Mouse (Mus musculus) liver, embryonic 14.5 days (tissue): Measurements from ENCODE around the gene Bmp6. TPM values are rescaled to one million over a fixed set of nuclear protein-coding genes. Genes with fewer than 3 reads are reported as not detected.

ENCODE experiments used
- ATAC-seq: fragments of 200-750 bp; cut with Nextera tagmentation; 2 replicates; pipeline ENCODE4 v1.8.0; 2017; ENCODE audit warnings: moderate number of reproducible peaks, mild to moderate bottlenecking, moderate library complexity; ENCODE audit not compliant: insufficient read depth
- DNase-seq, 3 experiments: peaks; one replicate each; pipeline ENCODE4 v3.0.0-alpha.2; 2012 to 2013; ENCODE audit warnings: low read depth in 3 of 3, low spot score in 3 of 3
- H3K27ac ChIP-seq: fragments of 300-500 bp; sonication (generic); 2 replicates; pipeline ENCODE4 v1.5.1; 2014; ENCODE audit warnings: moderate library complexity, mild to moderate bottlenecking, control low read depth, inconsistent platforms
- H3K27me3 ChIP-seq: fragments of 300-500 bp; sonication (generic); 2 replicates; pipeline ENCODE4 v1.6.1; 2014; ENCODE audit warnings: mild to moderate bottlenecking, low read length, moderate library complexity; ENCODE audit not compliant: control insufficient read depth, insufficient read depth
- H3K36me3 ChIP-seq: fragments of 300-500 bp; sonication (generic); replicated peaks from 2 replicates; pipeline ENCODE4 v1.6.1; 2014; ENCODE audit warnings: low read depth; ENCODE audit not compliant: control insufficient read depth, insufficient read depth
- H3K4me1 ChIP-seq, 2 experiments: fragments of 200-500 bp in 1 of 2; fragments of 300-500 bp in 1 of 2; sonication (generic) in 1 of 2; replicated peaks; 2 replicates each; pipeline ENCODE4 v1.6.1; 2012 to 2014; ENCODE audit warnings: antibody characterized with exemption in 1 of 2, inconsistent platforms in 1 of 2, low read length in 1 of 2; ENCODE audit not compliant: control insufficient read depth in 2 of 2, insufficient read depth in 2 of 2
- H3K4me2 ChIP-seq: fragments of 300-500 bp; sonication (generic); 2 replicates; pipeline ENCODE4 v1.6.1; 2014; ENCODE audit warnings: low read depth, mild to moderate bottlenecking, control low read depth, moderate library complexity
- H3K4me3 ChIP-seq, 2 experiments: fragments of 200-500 bp in 1 of 2; fragments of 300-500 bp in 1 of 2; sonication (generic) in 1 of 2; 2 replicates each; pipeline ENCODE4 v1.5.1; 2012 to 2014; ENCODE audit warnings: low read depth in 2 of 2, low read length in 2 of 2, mild to moderate bottlenecking in 2 of 2, control low read depth in 1 of 2, inconsistent platforms in 1 of 2, moderate library complexity in 1 of 2; ENCODE audit not compliant: insufficient read depth in 1 of 2
- H3K9ac ChIP-seq: fragments of 300-500 bp; sonication (generic); replicated peaks from 2 replicates; pipeline ENCODE4 v1.6.1; 2014; ENCODE audit warnings: mild to moderate bottlenecking, control low read depth, moderate library complexity
- H3K9me3 ChIP-seq: fragments of 300-500 bp; sonication (generic); 2 replicates; pipeline ENCODE4 v1.6.1; 2016; ENCODE audit warnings: low read length, mixed read lengths; ENCODE audit not compliant: control insufficient read depth
- CTCF ChIP-seq: IDR thresholded peaks from 2 replicates; pipeline ENCODE4 v1.5.1; 2016; ENCODE audit warnings: antibody characterized with exemption, low read depth, control low read depth
- EP300 ChIP-seq: IDR thresholded peaks from 2 replicates; pipeline ENCODE4 v1.6.1; 2016; ENCODE audit warnings: antibody characterized with exemption, low read depth
- WGBS: fragments of 180-500 bp; shearing (Covaris S2); extraction: QIAGEN DNeasy Blood & Tissue Kit; methylation state at CpG from one replicate; pipeline ENCODE4 v1.1.7; 2014; ENCODE audit not compliant: insufficient replicate concordance; 5-methylcytosine and 5-hydroxymethylcytosine counted together
- polyA plus RNA-seq, 2 experiments: library from polyadenylated mRNA; depleted of rRNA in 1 of 2; stranded (reverse) in 1 of 2; unstranded in 1 of 2; fragments of >200 nt; fragmentation: Nextera tagmentation in 1 of 2; extraction: Ambion mirVana in 1 of 2; gene quantifications; 2 replicates each; pipeline versions ENCODE4 v1.2.1 to v1.2.3; 2012 to 2014

Gene Bmp6
- polyA plus RNA-seq, 2 experiments = 0.19 to 0.39 TPM

DNA sequence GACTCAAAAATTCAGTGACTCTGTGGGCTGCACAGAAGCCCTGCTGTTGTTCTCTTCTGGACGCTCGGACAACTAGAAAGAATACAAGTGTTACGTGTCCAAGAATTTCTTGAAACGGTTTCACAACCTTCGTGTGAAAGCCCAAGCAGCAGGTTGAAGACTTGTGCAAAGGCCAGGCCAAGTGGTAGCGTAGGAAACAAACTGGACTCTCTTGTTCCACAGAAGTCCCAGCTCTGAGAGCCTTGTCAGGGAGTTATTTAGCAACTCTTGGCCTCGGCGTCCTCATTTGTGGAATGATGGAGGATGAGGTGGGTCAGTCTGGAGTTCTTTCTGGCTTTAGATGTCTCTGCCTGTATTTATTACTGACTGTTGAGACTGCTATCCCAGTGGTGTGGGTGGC lies 55.8 kb downstream of the Bmp6 start:
- Histone ChIP-seq H3K27me3 (no peaks in the 10 kb centered on the region), H3K4me3 (no peak overlapping the region), H3K4me1 (no peaks in the 10 kb centered on the region), H3K9me3 (no peaks in the 10 kb centered on the region), H3K36me3 (no peaks in the 10 kb centered on the region), H3K9ac (no peak overlapping the region), H3K4me2 (no peak overlapping the region), H3K27ac (no peak overlapping the region)
- DNase-seq = no peak
- 69% methylated on average over 8 of the region's 8 CpGs for WGBS
- no peak for TF ChIP-seq EP300
- TF ChIP-seq CTCF = no peak
- no peak for ATAC-seq

- H3K4me3 ChIP-seq = no peak overlapping the region
- no peaks in the 10 kb centered on the region for H3K4me1 ChIP-seq
- no peaks in the 10 kb centered on the region for H3K36me3 ChIP-seq
- H3K4me2 ChIP-seq = no peak overlapping the region
- TF ChIP-seq CTCF (no peak), EP300 (no peak)
- 51% methylated on average over 6 of the region's 6 CpGs for WGBS
- no peak for DNase-seq
- no peaks in the 10 kb centered on the region for H3K27me3 ChIP-seq
- no peaks in the 10 kb centered on the region for H3K9me3 ChIP-seq
- H3K27ac ChIP-seq = no peak overlapping the region
- ATAC-seq = no peak
- H3K9ac ChIP-seq = no peak overlapping the region
These were observed 62.9 kb downstream of the Bmp6 start for GRCm38 (mm10) chr13:38407611-38408315.

DNA sequence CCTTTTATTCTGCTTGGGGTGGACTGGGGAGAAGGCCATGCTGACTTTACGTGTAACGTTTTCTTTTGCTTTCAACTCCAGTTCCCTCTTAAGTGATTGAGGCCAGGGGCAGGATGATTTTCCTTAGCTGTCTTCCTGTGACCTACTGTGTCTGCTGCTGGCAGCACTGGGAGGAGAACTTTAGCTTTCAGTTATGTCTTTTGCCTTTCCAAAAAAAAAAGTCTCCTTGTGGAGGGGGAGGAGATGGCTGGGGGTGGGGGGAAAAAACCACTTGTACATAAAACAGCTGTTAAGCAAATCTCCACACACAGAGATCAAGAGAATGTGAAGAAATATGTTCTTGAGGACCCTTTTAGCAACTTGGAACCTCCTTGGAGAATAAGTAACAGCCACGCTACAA lies 63.7 kb downstream of the Bmp6 start:
- Histone ChIP-seq H3K27ac (no peak overlapping the region), H3K36me3 (no peaks in the 10 kb centered on the region), H3K4me2 (no peak overlapping the region), H3K9ac (no peak overlapping the region), H3K4me3 (no peak overlapping the region), H3K9me3 (no peaks in the 10 kb centered on the region), H3K4me1 (no peaks in the 10 kb centered on the region), H3K27me3 (no peaks in the 10 kb centered on the region)
- TF ChIP-seq EP300 = no peak
- no peak for TF ChIP-seq CTCF
- no peak for DNase-seq
- ATAC-seq = no peak
- 44% methylated on average over 3 of the region's 3 CpGs for WGBS

- TF ChIP-seq CTCF (no peak), EP300 (no peak)
- Histone ChIP-seq H3K9ac (no peak overlapping the region), H3K27ac (no peak overlapping the region), H3K27me3 (no peaks in the 10 kb centered on the region), H3K4me2 (no peak overlapping the region), H3K4me1 (no peaks in the 10 kb centered on the region), H3K9me3 (no peaks in the 10 kb centered on the region), H3K4me3 (no peak overlapping the region), H3K36me3 (no peaks in the 10 kb centered on the region)
- 42% methylated on average over 15 of the region's 15 CpGs for WGBS
- no peak for ATAC-seq
- no peak for DNase-seq
These were observed 65.5 kb downstream of the Bmp6 start for GRCm38 (mm10) chr13:38410322-38410865.

- TF ChIP-seq EP300 (no peak), CTCF (no peak)
- DNase-seq (no peak), ATAC-seq (no peak)
- H3K9ac ChIP-seq = no peak overlapping the region
- 69% methylated on average over 7 of the region's 7 CpGs for WGBS
- no peak overlapping the region for H3K27ac ChIP-seq
- no peak overlapping the region for H3K4me3 ChIP-seq
- H3K4me1 ChIP-seq = no peaks in the 10 kb centered on the region
- H3K27me3 ChIP-seq = no peaks in the 10 kb centered on the region
- H3K36me3 ChIP-seq = no peaks in the 10 kb centered on the region
- no peak overlapping the region for H3K4me2 ChIP-seq
- no peaks in the 10 kb centered on the region for H3K9me3 ChIP-seq
These were observed 74.9 kb downstream of the Bmp6 start for GRCm38 (mm10) chr13:38419781-38420180.
